Mouse (Mus musculus) kidney, embryonic 14.5 days (tissue): ENCODE data around the gene Fam53b. TPM values are rescaled to one million over a fixed set of nuclear protein-coding genes. Genes with fewer than 3 reads are reported as not detected.

Experiments
- ATAC-seq: fragments of 200-750 bp; cut with Nextera tagmentation; 2 replicates; pipeline ENCODE4 v1.8.0; 2017; ENCODE audit warnings: moderate number of reproducible peaks, mild to moderate bottlenecking, moderate TSS enrichment, moderate library complexity; ENCODE audit not compliant: low FRiP score, low TSS enrichment
- H3K27ac ChIP-seq: fragments of 300-500 bp; sonication (generic); 2 replicates; pipeline ENCODE4 v1.5.1; 2014; ENCODE audit warnings: low read depth, mild to moderate bottlenecking, low read length, moderate library complexity, mixed read lengths
- H3K27me3 ChIP-seq: fragments of 300-500 bp; sonication (generic); 2 replicates; pipeline ENCODE4 v1.6.1; 2014; ENCODE audit warnings: mild to moderate bottlenecking, low read length; ENCODE audit not compliant: control insufficient read depth, insufficient read depth
- H3K36me3 ChIP-seq: fragments of 300-500 bp; sonication (generic); 2 replicates; pipeline ENCODE4 v1.6.1; 2014; ENCODE audit warnings: low read length, mixed read lengths; ENCODE audit not compliant: control insufficient read depth, insufficient read depth
- H3K4me1 ChIP-seq: fragments of 300-500 bp; sonication (generic); 2 replicates; pipeline ENCODE4 v1.6.1; 2014; ENCODE audit warnings: low read length, mixed read lengths; ENCODE audit not compliant: control insufficient read depth, insufficient read depth
- H3K4me2 ChIP-seq: fragments of 300-500 bp; sonication (generic); replicated peaks from 2 replicates; pipeline ENCODE4 v1.6.1; 2014; ENCODE audit warnings: low read depth, mild to moderate bottlenecking, low read length
- H3K4me3 ChIP-seq: fragments of 300-500 bp; sonication (generic); 2 replicates; pipeline ENCODE4 v1.5.1; 2014; ENCODE audit warnings: mild to moderate bottlenecking, low read length
- H3K9ac ChIP-seq: fragments of 300-500 bp; sonication (generic); 2 replicates; pipeline ENCODE4 v1.6.1; 2014; ENCODE audit warnings: low read depth, mild to moderate bottlenecking, low read length, moderate library complexity
- H3K9me3 ChIP-seq: fragments of 300-500 bp; sonication (generic); 2 replicates; pipeline ENCODE4 v1.6.1; 2016; ENCODE audit warnings: low read length; ENCODE audit not compliant: control insufficient read depth
- WGBS: fragments of 180-500 bp; shearing (Covaris S2); extraction: QIAGEN DNeasy Blood & Tissue Kit; methylation state at CpG from one replicate; pipeline ENCODE4 v1.1.7; 2014; 5-methylcytosine and 5-hydroxymethylcytosine counted together
- polyA plus RNA-seq: library from polyadenylated mRNA; unstranded; fragments of >200 nt; fragmentation: Nextera tagmentation; extraction: Ambion mirVana; gene quantifications from 2 replicates; pipeline ENCODE4 v1.2.1, GENCODE M21; 2014

Fam53b gene
- polyA plus RNA-seq, 1 experiment from 2014 or later, result 22.1 TPM

DNA sequence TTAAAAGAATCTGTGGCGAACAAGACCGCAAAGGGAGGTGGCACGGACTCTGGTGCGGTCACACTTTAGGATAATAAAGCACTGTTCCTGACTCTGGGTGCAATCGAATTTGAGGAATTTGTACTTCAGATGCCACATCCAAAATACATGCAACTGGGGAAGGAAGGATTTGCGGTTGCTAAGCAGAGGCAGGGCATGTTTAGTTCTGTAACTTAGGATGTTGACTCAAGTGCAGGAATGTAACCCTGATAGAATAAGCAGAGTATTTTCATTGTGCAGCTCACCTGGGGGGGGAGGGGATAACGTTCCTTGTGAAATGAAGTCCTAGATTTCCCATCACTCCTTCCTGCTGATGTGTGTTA, 384 bp upstream of the Fam53b start:
- 2% methylated on average over 7 of the region's 7 CpGs for WGBS
- Histone ChIP-seq H3K9ac (peak overlapping the region; percentile 89), H3K4me3 (peak overlapping the region; percentile 81), H3K27me3 (no peaks in the 10 kb centered on the region), H3K9me3 (no peaks in the 10 kb centered on the region), H3K4me2 (peak overlapping the region; percentile 80), H3K4me1 (peaks cover 31% of the 10 kb centered on the region), H3K36me3 (no peaks in the 10 kb centered on the region), H3K27ac (peak overlapping the region; percentile 88; the same call in 1 of the 2 replicates)
- ATAC-seq, result no peak

DNA sequence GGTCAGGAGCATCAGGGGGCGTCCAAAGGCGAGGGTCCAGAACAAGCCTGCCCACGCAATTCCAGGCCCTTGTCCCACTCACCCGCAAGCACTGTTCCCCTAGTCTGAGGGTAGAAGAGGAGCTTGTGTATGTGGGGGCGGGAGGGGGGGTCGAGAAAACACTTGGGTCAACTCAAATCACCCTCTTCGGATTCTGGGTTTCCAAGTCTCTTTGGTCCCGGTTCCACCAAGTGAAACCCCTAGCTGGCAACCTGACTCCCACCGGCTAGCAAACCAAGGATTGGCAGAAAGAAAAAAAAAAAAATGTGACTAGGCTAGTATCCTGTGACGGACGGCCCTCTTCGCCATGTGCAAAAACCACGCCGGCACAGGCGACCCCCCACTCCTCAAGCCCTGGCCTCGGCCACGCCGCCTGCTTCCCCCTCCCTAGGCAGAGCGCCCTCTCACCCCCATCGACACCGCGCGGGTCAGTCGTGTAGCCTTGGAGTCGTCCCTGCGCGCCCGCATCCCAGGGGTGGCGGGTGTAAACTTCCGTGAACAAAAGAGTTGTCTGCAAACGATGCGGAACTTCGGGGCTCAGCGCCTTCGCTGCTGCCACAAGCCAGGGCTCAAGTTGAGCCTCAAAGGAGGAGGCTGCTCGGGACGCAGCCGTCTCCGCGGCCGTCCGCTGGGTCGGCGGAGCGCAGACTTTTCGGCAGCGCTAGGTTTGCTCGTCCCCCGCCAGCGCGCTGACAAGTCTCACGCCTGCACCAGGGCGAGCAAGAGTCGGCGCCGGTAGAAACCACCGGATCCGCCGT, 869 bp downstream of the Fam53b start:
- H3K9ac ChIP-seq, result peak overlapping the region; percentile 89
- ATAC-seq, result peak; percentile 47
- peak overlapping the region; percentile 88 for H3K27ac ChIP-seq
- WGBS, result under 1% methylated on average over 59 of the region's 59 CpGs
- H3K27me3 ChIP-seq, result no peaks in the 10 kb centered on the region
- H3K4me3 ChIP-seq, result peak overlapping the region; percentile 81
- H3K36me3 ChIP-seq, result no peaks in the 10 kb centered on the region
- H3K9me3 ChIP-seq, result no peaks in the 10 kb centered on the region
- H3K4me1 ChIP-seq, result peaks cover 43% of the 10 kb centered on the region
- H3K4me2 ChIP-seq, result peak overlapping the region; percentile 80

DNA sequence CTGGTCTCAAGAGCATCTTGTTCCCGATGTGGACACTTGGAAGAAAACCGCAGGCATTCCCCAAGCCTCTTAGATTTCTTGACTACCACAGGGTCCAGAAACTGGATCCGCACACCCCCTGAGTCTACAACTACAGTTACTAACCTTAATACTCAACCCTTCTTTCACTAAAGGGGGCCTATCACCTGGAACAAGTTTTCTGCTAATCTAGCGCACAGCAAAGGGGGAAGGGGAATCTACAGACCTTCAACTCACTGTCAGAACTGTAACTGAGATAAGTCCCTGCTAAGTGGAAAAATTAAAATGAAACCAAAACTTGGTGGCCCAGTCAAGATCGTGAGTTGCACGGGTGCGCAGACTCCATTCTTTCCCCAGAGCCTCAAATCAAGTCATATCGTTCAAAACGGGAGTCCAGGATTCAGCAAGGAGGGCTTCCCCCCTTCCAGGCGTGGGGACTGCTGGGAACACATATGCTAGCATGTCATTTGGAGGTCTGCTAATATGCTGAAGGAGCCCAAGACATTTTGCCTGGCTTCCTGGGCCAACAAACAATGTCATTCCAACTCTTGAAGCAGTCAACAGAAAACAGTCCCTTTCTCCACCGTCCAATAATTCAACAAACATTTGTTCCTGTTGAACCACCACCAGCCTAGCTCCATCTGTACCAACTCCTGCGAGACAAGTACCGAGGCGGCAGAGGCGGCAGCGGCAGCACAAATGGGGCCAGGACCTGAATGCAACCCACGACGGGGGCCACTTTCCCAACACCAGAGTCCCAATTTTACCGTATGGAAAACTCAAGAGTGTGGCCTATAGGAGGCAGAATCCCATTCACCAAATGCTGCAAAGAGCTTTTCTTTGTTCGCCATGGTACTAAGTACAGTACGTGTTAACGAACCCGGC, 1.7 kb downstream of the Fam53b start:
- WGBS, result 13% methylated on average over 23 of the region's 23 CpGs
- no peak for ATAC-seq
- H3K36me3 ChIP-seq, result no peaks in the 10 kb centered on the region
- H3K9ac ChIP-seq, result peak overlapping the region; percentile 89
- peak overlapping the region; percentile 81 for H3K4me3 ChIP-seq
- H3K27ac ChIP-seq, result peak overlapping the region; percentile 51; the same call in 1 of the 2 replicates
- no peaks in the 10 kb centered on the region for H3K9me3 ChIP-seq
- peak overlapping the region; percentile 80 for H3K4me2 ChIP-seq
- H3K27me3 ChIP-seq, result no peaks in the 10 kb centered on the region
- H3K4me1 ChIP-seq, result peaks cover 52% of the 10 kb centered on the region

DNA sequence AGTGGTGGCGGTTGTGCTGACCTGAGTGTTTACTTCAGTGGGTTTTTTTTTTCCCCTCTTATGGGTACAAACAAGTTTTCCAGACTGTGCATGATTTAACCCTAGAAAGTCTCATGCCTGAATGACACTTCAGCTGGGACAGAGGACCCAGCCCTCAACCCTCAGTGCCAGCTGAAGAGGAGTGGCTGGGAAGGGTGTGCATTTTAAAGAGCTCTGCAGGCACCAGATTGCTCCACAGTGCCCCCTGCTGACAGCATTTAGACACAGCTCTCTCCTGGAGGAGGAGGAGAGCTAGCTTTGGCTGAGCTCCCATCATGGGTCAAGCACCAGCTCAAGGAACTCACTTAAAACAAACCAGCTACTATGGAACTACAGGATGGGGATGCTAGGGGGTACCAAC, 2.8 kb downstream of the Fam53b start:
- Histone ChIP-seq H3K27ac (no peak overlapping the region), H3K4me1 (peaks cover 54% of the 10 kb centered on the region), H3K9ac (no peak overlapping the region), H3K4me2 (no peak overlapping the region), H3K9me3 (no peaks in the 10 kb centered on the region), H3K4me3 (no peak overlapping the region; the same call in 1 of the 2 replicates), H3K27me3 (no peaks in the 10 kb centered on the region), H3K36me3 (no peaks in the 10 kb centered on the region)
- ATAC-seq, result peak; percentile 29; the same call in 1 of the 2 replicates
- WGBS, result 67% methylated on average over 1 of the region's 1 CpGs

DNA sequence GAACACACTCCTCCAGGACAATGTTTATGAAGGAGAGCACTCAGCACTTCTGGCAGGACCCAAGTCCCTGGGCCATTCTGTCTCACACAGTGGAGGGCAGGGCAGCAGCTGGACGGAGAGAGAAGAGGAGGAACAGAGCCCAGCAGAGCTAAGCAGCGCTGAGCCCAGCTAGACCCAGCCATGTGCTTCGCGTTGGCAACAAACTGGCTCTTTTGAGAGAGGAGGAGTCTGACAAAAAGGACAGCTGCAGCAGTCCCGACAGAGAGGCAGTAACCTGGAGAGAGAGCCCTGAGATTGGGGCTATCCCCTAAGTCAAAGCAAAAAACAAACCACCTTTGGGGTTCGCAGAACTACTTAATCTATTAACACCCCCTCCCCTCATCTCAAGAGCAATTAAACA, 3.3 kb downstream of the Fam53b start:
- H3K4me1 ChIP-seq, result peaks cover 54% of the 10 kb centered on the region

DNA sequence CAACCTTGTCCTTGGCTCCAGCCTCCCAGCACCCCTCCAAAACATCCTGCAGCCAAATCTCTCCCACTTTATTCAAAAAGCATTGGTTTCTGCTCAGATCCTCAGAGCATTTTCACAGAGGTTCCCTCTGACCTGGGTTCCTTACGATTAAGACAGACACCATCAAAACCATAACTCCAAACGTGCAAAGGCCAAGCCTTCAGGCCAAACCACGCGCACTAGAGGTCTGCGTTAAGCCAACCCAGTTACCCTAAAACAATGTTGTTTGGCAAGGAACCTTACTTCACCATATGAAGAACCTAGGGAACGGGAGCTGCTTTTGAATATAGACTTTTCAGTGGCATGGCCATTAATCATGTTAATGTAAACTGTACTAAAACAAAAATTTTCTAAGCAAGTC, 4.0 kb downstream of the Fam53b start:
- WGBS, result 33% methylated on average over 6 of the region's 6 CpGs
- Histone ChIP-seq H3K27me3 (no peaks in the 10 kb centered on the region), H3K4me3 (no peak overlapping the region), H3K9me3 (no peaks in the 10 kb centered on the region), H3K27ac (peak overlapping the region; percentile 76; the same call in 1 of the 2 replicates), H3K36me3 (no peaks in the 10 kb centered on the region), H3K4me2 (peak overlapping the region; percentile 21; the same call in 1 of the 2 replicates), H3K9ac (no peak overlapping the region), H3K4me1 (peaks cover 54% of the 10 kb centered on the region)
- ATAC-seq, result no peak

More for the DNA sequence above, 3.3 kb downstream of the Fam53b start:
- ATAC-seq, result no peak
- Histone ChIP-seq H3K36me3 (no peaks in the 10 kb centered on the region), H3K27ac (no peak overlapping the region), H3K4me3 (no peak overlapping the region), H3K9me3 (no peaks in the 10 kb centered on the region), H3K9ac (no peak overlapping the region), H3K27me3 (no peaks in the 10 kb centered on the region), H3K4me2 (no peak overlapping the region; the same call in 1 of the 2 replicates)
- 30% methylated on average over 6 of the region's 6 CpGs for whole genome bisulfite sequencing

DNA sequence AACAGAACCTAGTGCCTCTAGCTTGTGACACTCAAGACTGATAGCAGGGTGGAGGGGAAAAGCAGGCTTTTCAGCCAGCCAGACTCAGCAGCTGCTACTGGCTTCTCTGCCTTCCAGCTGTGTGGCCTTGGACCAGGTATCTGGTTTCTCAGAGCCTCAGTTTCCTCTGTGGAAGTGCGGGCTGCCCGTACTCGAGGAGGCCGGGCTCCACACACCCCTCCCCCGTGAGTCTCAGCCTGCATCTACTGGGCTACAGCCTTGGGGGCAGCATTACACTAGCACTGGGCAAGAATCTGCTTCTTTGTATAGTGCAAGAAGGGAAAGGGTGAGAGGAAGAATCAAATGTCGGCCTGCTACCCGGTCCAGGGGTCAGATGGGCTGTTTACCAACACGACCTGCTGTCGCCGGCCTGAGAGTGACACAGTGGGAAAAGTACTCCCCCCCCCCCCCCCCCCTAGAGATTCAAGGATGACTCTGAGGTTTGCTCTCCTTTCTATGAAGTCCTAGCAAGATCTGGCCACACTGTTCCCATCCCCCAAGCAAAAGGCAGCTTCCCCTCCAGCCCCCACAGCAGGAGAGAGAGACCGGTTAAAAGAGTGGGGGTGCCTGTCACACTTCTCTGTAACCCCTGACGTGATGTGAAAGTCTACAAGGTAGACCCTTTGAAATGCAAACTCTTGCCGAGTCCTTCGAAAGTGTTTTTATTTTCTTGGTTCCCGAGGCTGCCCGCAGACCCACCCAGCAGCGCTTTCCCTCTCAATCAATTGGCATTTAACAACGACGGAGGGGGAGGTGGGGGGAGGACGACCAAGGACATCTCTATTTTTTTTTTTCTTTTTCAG, 4.6 kb downstream of the Fam53b start:
- WGBS, result 4% methylated on average over 20 of the region's 20 CpGs
- H3K27me3 ChIP-seq, result no peaks in the 10 kb centered on the region
- H3K36me3 ChIP-seq, result no peaks in the 10 kb centered on the region
- H3K4me2 ChIP-seq, result peak overlapping the region; percentile 21
- H3K9me3 ChIP-seq, result no peaks in the 10 kb centered on the region
- peak; percentile 13; the same call in 1 of the 2 replicates for ATAC-seq
- H3K27ac ChIP-seq, result peak overlapping the region; percentile 76
- peaks cover 56% of the 10 kb centered on the region for H3K4me1 ChIP-seq
- H3K9ac ChIP-seq, result peak overlapping the region; percentile 33
- H3K4me3 ChIP-seq, result no peak overlapping the region

DNA sequence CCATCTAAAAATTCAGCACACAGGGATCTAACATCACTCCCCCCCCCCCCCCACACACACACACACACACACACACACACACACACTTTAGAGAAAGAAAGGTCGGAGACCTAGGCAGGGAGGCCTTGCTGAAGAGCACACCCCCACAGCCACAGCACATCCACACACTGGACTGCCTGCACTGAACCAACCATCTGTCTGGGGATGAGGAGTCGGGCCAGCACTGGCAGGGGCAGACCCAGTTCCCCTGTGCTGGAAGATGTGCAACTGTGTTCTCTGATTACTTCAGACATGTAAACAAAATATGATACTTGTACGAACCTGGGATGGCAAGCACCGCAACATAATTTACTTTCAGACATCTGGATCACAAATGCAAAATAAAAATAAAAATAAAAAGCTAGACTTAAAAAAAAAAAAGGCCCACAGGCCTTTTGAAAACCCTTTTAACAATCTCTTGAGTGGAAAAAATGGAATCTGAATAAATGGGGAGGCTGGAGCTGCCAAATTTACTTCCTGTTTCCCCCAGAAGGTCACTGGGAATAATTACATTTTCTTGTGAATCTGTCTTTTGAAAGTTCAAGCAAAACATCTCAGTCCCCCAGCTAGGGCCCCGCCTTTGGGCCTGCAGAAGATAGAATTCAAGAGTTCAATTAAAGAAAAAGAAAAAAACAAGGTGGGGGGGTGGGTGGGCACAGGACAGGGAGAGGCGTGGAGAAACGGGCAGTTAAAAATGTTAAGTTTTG, 5.5 kb downstream of the Fam53b start:
- H3K27me3 ChIP-seq, result no peaks in the 10 kb centered on the region
- peaks cover 56% of the 10 kb centered on the region for H3K4me1 ChIP-seq
- H3K36me3 ChIP-seq, result no peaks in the 10 kb centered on the region
- H3K9me3 ChIP-seq, result no peaks in the 10 kb centered on the region
- no peak overlapping the region for H3K4me2 ChIP-seq
- H3K4me3 ChIP-seq, result no peak overlapping the region
- no peak for ATAC-seq
- H3K27ac ChIP-seq, result peak overlapping the region; percentile 76
- 37% methylated on average over 7 of the region's 7 CpGs for WGBS
- 0 out of 2 replicates have a peak overlapping the region, but pooled peaks have one; percentile 44 for H3K9ac ChIP-seq
